ENCODE assay signal across 9 mouse cellular contexts in genomic region chr5:119682646-119683515, GRCm38 (mm10). TPM values are rescaled to one million over a fixed set of nuclear protein-coding genes. Genes with fewer than 3 reads are reported as not detected.
DNase-seq lines count a peak whose midpoint lies in the region; ATAC-seq lines count a peak whose summit lies in the region.
"Had no signal": no experiment of that assay in that cellular context is flagged by ENCODE, and none has a peak within 500 bp of the region (broad histone marks: within the 10 kb centered on the region; RNA-seq: fewer than 3 reads in every experiment).

No protein-coding gene starts in this region.

- WGBS in limb, embryonic 13.5 days = 11% methylated on average over 40 of the region's 40 CpGs

- H3K4me2 ChIP-seq in limb, embryonic 13.5 days (replicated peaks) = peak overlapping the region; percentile 65

- peaks cover 93% of the 10 kb centered on the region for H3K27me3 ChIP-seq in limb, embryonic 13.5 days

- H3K9ac ChIP-seq in limb, embryonic 13.5 days = peak overlapping the region; percentile 48

- peak overlapping the region; percentile 52; the same call in 1 of the 2 replicates for H3K27ac ChIP-seq in limb, embryonic 13.5 days

- peaks cover 48% of the 10 kb centered on the region for H3K4me1 ChIP-seq in limb, embryonic 13.5 days

- peak; percentile 47 for DNase-seq in embryo, embryonic 10 days (ENCODE audit: low spot score)
- DNase-seq in embryo, embryonic 11 days = no peak
- DNase-seq in urinary bladder, postnatal 25 days (ENCODE audit: low spot score) = peak; percentile 39
- no peak for DNase-seq in urinary bladder, postnatal 4 days (ENCODE audit: low spot score in 2 of 2)
- no peak for DNase-seq in layer of hippocampus, postnatal 25 days (ENCODE audit: extremely low spot score in 1 of 2, low spot score in 1 of 2)
- no peak for DNase-seq in T-cell, adult 2 months (ENCODE audit: low spot score)
- no peak for DNase-seq in right cerebral cortex, postnatal 36 days (ENCODE audit: low spot score in 2 of 2)
- DNase-seq: thymus, postnatal 4 days had no signal

- no peaks in the 10 kb centered on the region for H3K9me3 ChIP-seq in limb, embryonic 13.5 days

- ATAC-seq in limb, embryonic 13.5 days (ENCODE audit: low FRiP score, low read depth) = no peak

- H3K36me3 ChIP-seq in limb, embryonic 13.5 days = peaks cover 16% of the 10 kb centered on the region

- peak overlapping the region; percentile 31 for H3K4me3 ChIP-seq in limb, embryonic 13.5 days

RNA-seq across cellular contexts. Expression of gene Tbx3, which starts 12.4 kb away (rescaled TPM):
- polyA plus RNA-seq in limb, embryonic 13.5 days (2015; fragmentation: Nextera tagmentation; extraction: Ambion mirVana) = 29.9 and 43.9 TPM in 2 replicates
- total RNA-seq in layer of hippocampus, postnatal 25 days (2021) = 1 to 10 TPM; 2.9 to 3.1 TPM

Comparison
In these comparisons a context has a peak if more than half of its experiments do, and no peak if none do; other contexts are left out.
1. DNase-seq: peak in embryo, embryonic 10 days (single experiment) and urinary bladder, postnatal 25 days (single experiment); none in embryo, embryonic 11 days (single experiment), urinary bladder, postnatal 4 days (0 of 2), layer of hippocampus, postnatal 25 days (0 of 2), T-cell, adult 2 months (single experiment) and right cerebral cortex, postnatal 36 days (0 of 2).